Mouse (Mus musculus): ENCODE measurements around the gene Bcl9.

The Bcl9 gene

GRCm38 (mm10) chr3:97238521-97238920 is 59.2 kb downstream of the Bcl9 start:
- ATAC-seq (ENCODE audit: insufficient number of reproducible peaks, low FRiP score, low TSS enrichment) = no peak

GRCm38 (mm10) chr3:97237403-97237802 is 60.3 kb downstream of the Bcl9 start:
- no peak for ATAC-seq (ENCODE audit: insufficient number of reproducible peaks, low FRiP score, low TSS enrichment)

- no peak for ATAC-seq (ENCODE audit: insufficient number of reproducible peaks, low FRiP score, low TSS enrichment)
These were observed 62.9 kb downstream of the Bcl9 start for GRCm38 (mm10) chr3:97234797-97235196.

- no peak for ATAC-seq (ENCODE audit: insufficient number of reproducible peaks, low FRiP score, low TSS enrichment)
These were observed 65.4 kb downstream of the Bcl9 start for GRCm38 (mm10) chr3:97232328-97232727.

- no peak for ATAC-seq (ENCODE audit: insufficient number of reproducible peaks, low FRiP score, low TSS enrichment)
These were observed 65.9 kb downstream of the Bcl9 start for GRCm38 (mm10) chr3:97231857-97232256.

- no peak for ATAC-seq (ENCODE audit: insufficient number of reproducible peaks, low FRiP score, low TSS enrichment)
These were observed 66.9 kb downstream of the Bcl9 start for GRCm38 (mm10) chr3:97230631-97231404.

GRCm38 (mm10) chr3:97228457-97228856 is 69.3 kb downstream of the Bcl9 start:
- no peak for ATAC-seq (ENCODE audit: insufficient number of reproducible peaks, low FRiP score, low TSS enrichment)

GRCm38 (mm10) chr3:97228020-97228419 is 69.7 kb downstream of the Bcl9 start:
- peak; percentile 53 for ATAC-seq (ENCODE audit: insufficient number of reproducible peaks, low FRiP score, low TSS enrichment)

- ATAC-seq (ENCODE audit: insufficient number of reproducible peaks, low FRiP score, low TSS enrichment) = peak; percentile 74
These were observed 70.3 kb downstream of the Bcl9 start for GRCm38 (mm10) chr3:97227259-97228005.

- ATAC-seq (ENCODE audit: insufficient number of reproducible peaks, low FRiP score, low TSS enrichment) = no peak
These were observed 71.0 kb downstream of the Bcl9 start for GRCm38 (mm10) chr3:97226719-97227118.

- ATAC-seq (ENCODE audit: insufficient number of reproducible peaks, low FRiP score, low TSS enrichment) = no peak
These were observed 72.5 kb downstream of the Bcl9 start for GRCm38 (mm10) chr3:97225231-97225630.

GRCm38 (mm10) chr3:97223261-97223660 is 74.5 kb downstream of the Bcl9 start:
- ATAC-seq (ENCODE audit: insufficient number of reproducible peaks, low FRiP score, low TSS enrichment) = no peak

GRCm38 (mm10) chr3:97215526-97215925 is 82.2 kb downstream of the Bcl9 start:
- ATAC-seq (ENCODE audit: insufficient number of reproducible peaks, low FRiP score, low TSS enrichment) = no peak

- ATAC-seq (ENCODE audit: insufficient number of reproducible peaks, low FRiP score, low TSS enrichment) = no peak
These were observed 83.3 kb downstream of the Bcl9 start for GRCm38 (mm10) chr3:97214439-97214838.

GRCm38 (mm10) chr3:97213871-97214270 is 83.8 kb downstream of the Bcl9 start:
- ATAC-seq (ENCODE audit: insufficient number of reproducible peaks, low FRiP score, low TSS enrichment) = no peak

- no peak for ATAC-seq (ENCODE audit: insufficient number of reproducible peaks, low FRiP score, low TSS enrichment)
These were observed 86.5 kb downstream of the Bcl9 start for GRCm38 (mm10) chr3:97211177-97211576.

GRCm38 (mm10) chr3:97209351-97209750 is 88.4 kb downstream of the Bcl9 start:
- ATAC-seq (ENCODE audit: insufficient number of reproducible peaks, low FRiP score, low TSS enrichment) = no peak; the same call in 1 of the 2 replicates

- ATAC-seq (ENCODE audit: insufficient number of reproducible peaks, low FRiP score, low TSS enrichment) = no peak
These were observed 91.2 kb downstream of the Bcl9 start for GRCm38 (mm10) chr3:97206521-97206920.

- ATAC-seq (ENCODE audit: insufficient number of reproducible peaks, low FRiP score, low TSS enrichment) = no peak
These were observed 93.8 kb downstream of the Bcl9 start for GRCm38 (mm10) chr3:97203880-97204279.

GRCm38 (mm10) chr3:97201943-97202342 is 95.8 kb downstream of the Bcl9 start:
- ATAC-seq (ENCODE audit: insufficient number of reproducible peaks, low FRiP score, low TSS enrichment) = peak; percentile 53; the same call in 1 of the 2 replicates

GRCm38 (mm10) chr3:97199261-97199660 is 98.5 kb downstream of the Bcl9 start:
- no peak for ATAC-seq (ENCODE audit: insufficient number of reproducible peaks, low FRiP score, low TSS enrichment)

- ATAC-seq (ENCODE audit: insufficient number of reproducible peaks, low FRiP score, low TSS enrichment) = no peak
These were observed 101.1 kb downstream of the Bcl9 start for GRCm38 (mm10) chr3:97196571-97196970.
